Mouse (Mus musculus): ENCODE data around the gene Plekho2.

- TF ChIP-seq CTCF (IDR thresholded peaks at IDR 0.05; ENCODE audit: extremely low read depth, insufficient read depth, low read length) (no peak), POLR2A (IDR thresholded peaks at IDR 0.05; ENCODE audit: extremely low read depth, insufficient read depth, low read length) (no peak)
These were observed 65.0 kb downstream of the Plekho2 start for GRCm38 (mm10) chr9:65514851-65515261.
